Mouse (Mus musculus) liver, embryonic 14.5 days (tissue): ENCODE measurements around the gene Tprkb. TPM values are rescaled to one million over a fixed set of nuclear protein-coding genes. Genes with fewer than 3 reads are reported as not detected.
A peak's percentile ranks its signal among the peaks of the same experiment; 100 is the strongest.
"Not testable (repeated sequence)": the region's sequence is repeated elsewhere in the genome, so short reads cannot be mapped to it uniquely, and the experiment has no call there.

Source experiments
- ATAC-seq: fragments of 200-750 bp; cut with Nextera tagmentation; 2 replicates; pipeline ENCODE4 v1.8.0; 2017; ENCODE audit warnings: moderate number of reproducible peaks, mild to moderate bottlenecking, moderate library complexity; ENCODE audit not compliant: insufficient read depth
- DNase-seq, 3 experiments: peaks; one replicate each; pipeline ENCODE4 v3.0.0-alpha.2; 2012 to 2013; ENCODE audit warnings: low read depth in 3 of 3, low spot score in 3 of 3
- H3K27ac ChIP-seq: fragments of 300-500 bp; sonication (generic); 2 replicates; pipeline ENCODE4 v1.5.1; 2014; ENCODE audit warnings: moderate library complexity, mild to moderate bottlenecking, control low read depth, inconsistent platforms
- H3K27me3 ChIP-seq: fragments of 300-500 bp; sonication (generic); 2 replicates; pipeline ENCODE4 v1.6.1; 2014; ENCODE audit warnings: mild to moderate bottlenecking, low read length, moderate library complexity; ENCODE audit not compliant: control insufficient read depth, insufficient read depth
- H3K36me3 ChIP-seq: fragments of 300-500 bp; sonication (generic); replicated peaks from 2 replicates; pipeline ENCODE4 v1.6.1; 2014; ENCODE audit warnings: low read depth; ENCODE audit not compliant: control insufficient read depth, insufficient read depth
- H3K4me1 ChIP-seq, 2 experiments: fragments of 200-500 bp in 1 of 2; fragments of 300-500 bp in 1 of 2; sonication (generic) in 1 of 2; replicated peaks; 2 replicates each; pipeline ENCODE4 v1.6.1; 2012 to 2014; ENCODE audit warnings: antibody characterized with exemption in 1 of 2, inconsistent platforms in 1 of 2, low read length in 1 of 2; ENCODE audit not compliant: control insufficient read depth in 2 of 2, insufficient read depth in 2 of 2
- H3K4me2 ChIP-seq: fragments of 300-500 bp; sonication (generic); 2 replicates; pipeline ENCODE4 v1.6.1; 2014; ENCODE audit warnings: low read depth, mild to moderate bottlenecking, control low read depth, moderate library complexity
- H3K4me3 ChIP-seq, 2 experiments: fragments of 200-500 bp in 1 of 2; fragments of 300-500 bp in 1 of 2; sonication (generic) in 1 of 2; 2 replicates each; pipeline ENCODE4 v1.5.1; 2012 to 2014; ENCODE audit warnings: low read depth in 2 of 2, low read length in 2 of 2, mild to moderate bottlenecking in 2 of 2, control low read depth in 1 of 2, inconsistent platforms in 1 of 2, moderate library complexity in 1 of 2; ENCODE audit not compliant: insufficient read depth in 1 of 2
- H3K9ac ChIP-seq: fragments of 300-500 bp; sonication (generic); replicated peaks from 2 replicates; pipeline ENCODE4 v1.6.1; 2014; ENCODE audit warnings: mild to moderate bottlenecking, control low read depth, moderate library complexity
- H3K9me3 ChIP-seq: fragments of 300-500 bp; sonication (generic); 2 replicates; pipeline ENCODE4 v1.6.1; 2016; ENCODE audit warnings: low read length, mixed read lengths; ENCODE audit not compliant: control insufficient read depth
- CTCF ChIP-seq: IDR thresholded peaks from 2 replicates; pipeline ENCODE4 v1.5.1; 2016; ENCODE audit warnings: antibody characterized with exemption, low read depth, control low read depth
- EP300 ChIP-seq: IDR thresholded peaks from 2 replicates; pipeline ENCODE4 v1.6.1; 2016; ENCODE audit warnings: antibody characterized with exemption, low read depth
- WGBS: fragments of 180-500 bp; shearing (Covaris S2); extraction: QIAGEN DNeasy Blood & Tissue Kit; methylation state at CpG from one replicate; pipeline ENCODE4 v1.1.7; 2014; ENCODE audit not compliant: insufficient replicate concordance; 5-methylcytosine and 5-hydroxymethylcytosine counted together
- polyA plus RNA-seq, 2 experiments: library from polyadenylated mRNA; depleted of rRNA in 1 of 2; stranded (reverse) in 1 of 2; unstranded in 1 of 2; fragments of >200 nt; fragmentation: Nextera tagmentation in 1 of 2; extraction: Ambion mirVana in 1 of 2; gene quantifications; 2 replicates each; pipeline versions ENCODE4 v1.2.1 to v1.2.3; 2012 to 2014

Tprkb gene
- polyA plus RNA-seq, 2 experiments = 12.7 to 14.6 TPM

GRCm38 (mm10) chr6:85948549-85948948, 36.9 kb downstream of the Tprkb start:
- no peak overlapping the region for H3K4me3 ChIP-seq
- H3K9ac ChIP-seq = no peak overlapping the region
- no peaks in the 10 kb centered on the region for H3K27me3 ChIP-seq
- no peak overlapping the region for H3K4me2 ChIP-seq
- no peak overlapping the region for H3K27ac ChIP-seq
- peaks cover 80% of the 10 kb centered on the region for H3K36me3 ChIP-seq
- DNase-seq = no peak
- 83% methylated on average over 6 of the region's 6 CpGs for WGBS
- no peak for ATAC-seq
- H3K4me1 ChIP-seq = no peaks in the 10 kb centered on the region
- no peaks in the 10 kb centered on the region for H3K9me3 ChIP-seq
- TF ChIP-seq EP300 (no peak), CTCF (no peak)

DNA sequence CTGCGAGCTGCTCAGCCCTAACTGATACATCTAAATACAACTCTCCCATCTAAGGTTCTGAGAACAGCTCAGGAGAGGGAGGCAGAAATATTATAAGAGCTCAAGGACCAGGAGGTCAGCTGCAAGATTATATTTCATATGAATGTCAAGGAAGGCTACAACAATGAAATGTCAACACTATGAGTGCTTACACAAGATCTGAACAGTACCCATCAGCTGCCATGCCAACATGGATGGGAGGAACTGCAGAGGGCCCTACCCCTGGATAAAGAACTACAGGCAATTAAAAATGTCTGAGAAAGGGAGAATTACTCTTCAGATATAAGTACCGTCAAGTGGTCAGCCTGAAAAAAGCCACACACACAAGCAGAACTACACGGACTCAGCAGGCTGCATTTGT, 45.9 kb downstream of the Tprkb start:
- Histone ChIP-seq H3K9me3 (no peaks in the 10 kb centered on the region), H3K4me2 (no peak overlapping the region), H3K27ac (no peak overlapping the region), H3K4me1 (peaks cover 4 to 6% of the 10 kb centered on the region in 2 experiments; a peak in 3 of 4 replicates), H3K9ac (no peak overlapping the region), H3K27me3 (no peaks in the 10 kb centered on the region), H3K4me3 (no peak overlapping the region), H3K36me3 (peaks cover 53% of the 10 kb centered on the region)
- TF ChIP-seq CTCF = no peak
- TF ChIP-seq EP300 = no peak
- DNase-seq (no peak), ATAC-seq (no peak)
- 73% methylated on average over 3 of the region's 3 CpGs for WGBS

- TF ChIP-seq CTCF (0 out of 2 replicates have a peak, but pooled peaks have one; percentile 23), EP300 (no peak)
- Histone ChIP-seq H3K4me2 (peak within 1 kb of the TSS; percentile 87), H3K9ac (peak within 1 kb of the TSS; percentile 78), H3K4me1 (peaks cover 4 to 6% of the 10 kb centered on the region in 2 experiments; a peak in 3 of 4 replicates), H3K27ac (peak within 1 kb of the TSS; percentile 100), H3K4me3 (peak within 1 kb of the TSS; percentile 64 to 80), H3K27me3 (no peaks in the 10 kb centered on the region), H3K36me3 (peaks cover 24% of the 10 kb centered on the region), H3K9me3 (no peaks in the 10 kb centered on the region)
- peak; percentile 97 for ATAC-seq
- WGBS = under 1% methylated on average over 70 of the region's 70 CpGs
- DNase-seq = peak; percentile 78 to 85 (median 79)
Measured at GRCm38 (mm10) chr6:85961101-85962091, 49.7 kb downstream of the Tprkb start, which contains the start of gene Dusp11. Dusp11 (minus strand) TSS chr6:85961667.

- H3K9me3 ChIP-seq, H3K9ac ChIP-seq, ATAC-seq, H3K36me3 ChIP-seq, H3K4me3 ChIP-seq, H3K4me1 ChIP-seq, H3K27ac ChIP-seq, DNase-seq, H3K27me3 ChIP-seq, H3K4me2 ChIP-seq: not testable (repeated sequence)
- 54% methylated on average over 4 of the region's 6 CpGs for WGBS
Measured at GRCm38 (mm10) chr6:85966081-85966480, 54.4 kb downstream of the Tprkb start.

GRCm38 (mm10) chr6:85966686-85967085, 55.0 kb downstream of the Tprkb start:
- no peak overlapping the region for H3K4me2 ChIP-seq
- H3K27ac ChIP-seq = no peak overlapping the region
- no peaks in the 10 kb centered on the region for H3K27me3 ChIP-seq
- TF ChIP-seq CTCF (peak; percentile 67), EP300 (no peak)
- no peak overlapping the region for H3K4me3 ChIP-seq
- ATAC-seq (no peak), DNase-seq (no peak)
- no peak overlapping the region for H3K9ac ChIP-seq
- WGBS = 48% methylated on average over 4 of the region's 4 CpGs
- peaks cover 0 to 3% of the 10 kb centered on the region in 2 experiments; a peak in 1 of 4 replicates for H3K4me1 ChIP-seq
- H3K36me3 ChIP-seq = no peaks in the 10 kb centered on the region
- no peaks in the 10 kb centered on the region for H3K9me3 ChIP-seq
